In the genomic region with DNA sequence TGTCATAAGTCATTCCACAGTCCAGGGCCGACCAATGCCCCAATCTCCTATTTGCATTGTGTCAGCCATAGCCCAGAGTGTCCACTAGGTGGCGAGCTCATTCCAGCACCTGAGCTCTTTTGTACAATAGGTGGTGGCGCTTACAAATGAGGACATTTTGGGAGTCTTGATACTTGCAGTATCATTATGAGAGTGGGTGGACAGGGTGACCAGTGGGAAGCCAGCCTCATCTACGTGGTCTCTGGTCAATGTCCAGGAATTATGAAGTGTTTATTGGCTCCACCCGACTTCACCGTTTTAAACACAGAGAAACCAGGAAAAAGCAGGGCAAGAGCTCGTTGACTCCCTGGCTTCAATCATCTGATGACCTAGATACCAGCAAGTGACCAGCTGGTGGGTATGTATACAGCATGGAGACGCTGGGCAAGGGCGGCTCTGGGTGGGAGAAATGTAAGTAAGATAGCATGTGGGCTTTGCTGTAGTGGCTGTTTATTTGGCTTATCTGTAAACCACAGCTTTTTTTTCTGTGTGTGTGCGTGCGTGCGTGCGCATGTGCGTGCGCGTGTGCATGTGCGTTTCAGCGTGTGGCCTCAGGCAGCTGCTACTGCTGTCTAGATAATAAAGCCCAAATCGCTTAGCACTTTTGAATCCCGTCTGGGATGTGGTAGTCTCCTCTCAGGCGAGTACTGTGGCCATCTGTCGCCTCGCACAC, we compare ENCODE assay signal across 8 mouse cellular contexts. TPM values are rescaled to one million over a fixed set of nuclear protein-coding genes. Genes with fewer than 3 reads are reported as not detected.
DNase-seq lines count a peak whose midpoint lies in the region; ATAC-seq and TF ChIP-seq lines count a peak whose summit lies in the region.

Psg16 (plus strand) TSS at position 137 of the 712 bp plus-strand sequence.

- TF ChIP-seq EP300 in lung, postnatal 0 days (IDR thresholded peaks at IDR 0.05) = no peak

- peak; percentile 97 for TF ChIP-seq CTCF in E14TG2a.4 (conservative IDR thresholded peaks at IDR 0.05; ENCODE audit: low read length)
- TF ChIP-seq CTCF in lung, postnatal 0 days (IDR thresholded peaks at IDR 0.05) = peak; percentile 94

- peak; percentile 45 for DNase-seq in adrenal gland, adult 2 months
- peak; percentile 55 for DNase-seq in embryo, embryonic 9.5 days (ENCODE audit: extremely low spot score)
- DNase-seq in heart, postnatal 10 days = peak; percentile 52 to 72
- peak; percentile 74 to 76 for DNase-seq in kidney, postnatal 4 days
- DNase-seq in lung, postnatal 0 days (ENCODE audit: low spot score) = peak; percentile 61
- DNase-seq in retina, embryonic 14.5 days (ENCODE audit: low spot score) = peak; percentile 87
- DNase-seq in gastrocnemius, postnatal 36 days = no peak

- intact Hi-C loops in heart, postnatal 10 days (cut with DNase I) = loop anchor here (2.0 to 10.0 kb wide), 3 partner anchors 1321 to 1798 kb away; partner anchors contain the start of gene Pglyrp1
- intact Hi-C loops in gastrocnemius, postnatal 36 days (cut with DNase I) = no loop called here

- ATAC-seq in lung, postnatal 0 days = no peak; the same call in 1 of the 2 replicates

- WGBS in lung, postnatal 0 days = 59% methylated on average over 23 of the region's 23 CpGs

- H3K27ac ChIP-seq in lung, postnatal 0 days (ENCODE audit: low read length) = no peak within 1 kb of the TSS

- H3K4me2 ChIP-seq in lung, postnatal 0 days (replicated peaks; ENCODE audit: low read depth, low read length) = no peak within 1 kb of the TSS

- H3K27me3 ChIP-seq in E14TG2a.4 (ENCODE audit: insufficient read depth, low read length) = no peaks in the 10 kb centered on the region
- H3K27me3 ChIP-seq in lung, postnatal 0 days (replicated peaks; ENCODE audit: insufficient read depth, low read length) = no peaks in the 10 kb centered on the region

- H3K36me3 ChIP-seq in E14TG2a.4 (ENCODE audit: insufficient read depth, low read length) = no peaks in the 10 kb centered on the region
- no peaks in the 10 kb centered on the region for H3K36me3 ChIP-seq in lung, postnatal 0 days (ENCODE audit: insufficient read depth, low read length)

- H3K9me3 ChIP-seq in E14TG2a.4 (ENCODE audit: low read length) = no peaks in the 10 kb centered on the region
- no peaks in the 10 kb centered on the region for H3K9me3 ChIP-seq in lung, postnatal 0 days (ENCODE audit: low read length)

- no peak within 1 kb of the TSS for H3K9ac ChIP-seq in lung, postnatal 0 days (replicated peaks; ENCODE audit: low read depth)

- peaks cover 7% of the 10 kb centered on the region for H3K4me1 ChIP-seq in E14TG2a.4 (replicated peaks; ENCODE audit: low read depth, low read length)
- H3K4me1 ChIP-seq in lung, postnatal 0 days (ENCODE audit: insufficient read depth, low read depth, low read length) = no peaks in the 10 kb centered on the region

- H3K4me3 ChIP-seq in E14TG2a.4 (replicated peaks; ENCODE audit: low read length) = peak within 1 kb of the TSS; percentile 17; the same call in 1 of the 2 replicates
- H3K4me3 ChIP-seq in lung, postnatal 0 days (ENCODE audit: low read depth, low read length) = no peak within 1 kb of the TSS

RNA-seq across cellular contexts. Expression of gene Psg16, which starts in this region (rescaled TPM):
- under 1 TPM; 0.35 to 0.58 TPM for total RNA-seq in adrenal gland, adult 2 months (2021)
- polyA plus RNA-seq in adrenal gland, adult 2 months (2012; rRNA removed) = 0.13 and 0.33 TPM in 2 replicates
- total RNA-seq in heart, postnatal 10 days (2021) = under 1 TPM in 1 of 2 experiments, not detected in 1; 0.10 TPM
- polyA plus RNA-seq in lung, postnatal 0 days (2015; fragmentation: Nextera tagmentation; extraction: Ambion mirVana) = 0.18 and 0.21 TPM in 2 replicates
- total RNA-seq in gastrocnemius, postnatal 36 days (2021) = under 1 TPM; 0.07 to 0.13 TPM

Comparison
In these comparisons a context has a peak if more than half of its experiments do, and no peak if none do; other contexts are left out.
1. Peak in DNase-seq in adrenal gland, adult 2 months; RNA of the gene not detected or under 1 TPM.
2. Peak in DNase-seq in heart, postnatal 10 days; RNA of the gene not detected or under 1 TPM.
3. Peak in DNase-seq in lung, postnatal 0 days; RNA of the gene not detected or under 1 TPM.
4. DNase-seq: peak in embryo, embryonic 9.5 days (single experiment), kidney, postnatal 4 days (2 of 2) and retina, embryonic 14.5 days (single experiment); none in gastrocnemius, postnatal 36 days (0 of 2).